Mouse (Mus musculus): ENCODE results near the gene Galk1.

Gene Galk1

DNA sequence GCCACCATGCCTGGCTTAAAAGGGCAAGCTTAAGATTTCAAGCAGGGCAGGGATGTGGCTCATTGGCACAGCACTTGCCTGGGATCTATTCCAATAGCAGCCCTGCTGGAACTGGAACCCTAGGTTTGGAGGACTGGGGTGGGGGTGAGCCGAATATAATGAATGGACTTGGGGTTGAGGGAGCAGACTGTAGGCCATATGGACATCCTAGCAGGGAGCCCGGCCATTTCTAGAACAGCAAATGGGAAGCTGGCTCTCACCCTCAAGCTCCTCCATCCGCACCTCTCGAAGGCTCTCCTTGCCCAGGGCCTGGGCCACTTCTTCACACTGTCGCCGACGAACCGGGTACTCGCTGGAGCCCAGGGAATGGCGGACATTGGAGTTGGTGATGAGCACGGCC, 2.9 kb downstream of the Galk1 start:
- DNase-seq: no peak

DNA sequence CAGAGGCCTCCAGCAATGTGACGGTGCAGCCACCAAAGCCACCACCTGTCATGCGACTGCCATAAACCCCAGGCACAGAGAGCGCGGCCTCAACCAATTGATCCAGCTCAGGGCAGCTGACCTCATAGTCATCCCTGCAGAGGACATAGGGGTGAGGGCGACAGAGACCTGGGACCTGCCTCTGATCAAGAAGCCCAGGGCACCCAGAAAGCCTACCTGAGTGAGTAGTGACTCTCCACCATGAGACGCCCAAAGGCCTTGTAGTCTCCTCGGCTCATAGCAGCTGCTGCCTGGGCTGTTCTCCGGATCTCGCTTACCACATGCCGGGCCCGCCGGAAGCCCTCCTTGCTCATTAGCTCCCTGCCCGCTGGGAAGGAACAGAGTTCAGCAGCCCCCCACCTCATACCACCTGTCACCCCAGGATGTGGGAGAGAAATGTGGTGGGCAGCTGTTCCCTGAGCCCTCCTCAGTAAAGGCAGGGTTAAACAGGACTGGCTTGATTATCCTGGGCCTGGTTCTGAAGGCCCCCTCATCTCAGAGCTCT, 3.6 kb downstream of the Galk1 start:
- no peak for DNase-seq

DNA sequence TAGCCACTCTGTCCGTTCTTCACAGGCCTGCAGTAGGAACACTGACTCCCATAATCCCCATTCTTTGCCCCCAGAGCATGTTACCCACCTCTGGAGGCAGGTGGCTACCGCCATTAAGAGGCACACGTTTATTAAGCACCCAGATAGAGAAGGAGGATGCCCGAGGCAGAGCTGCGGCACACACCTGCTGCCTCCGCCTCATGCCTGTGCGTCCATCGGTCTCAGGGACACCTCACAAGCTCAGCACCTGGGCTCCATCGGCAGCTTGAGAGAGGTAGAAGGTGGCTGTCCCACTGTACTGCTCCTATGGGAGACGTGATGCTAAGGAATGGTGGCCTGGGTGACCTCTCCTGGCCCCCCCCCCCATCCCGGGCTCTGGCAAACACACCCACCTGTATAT, 4.1 kb downstream of the Galk1 start:
- DNase-seq: no peak

DNA sequence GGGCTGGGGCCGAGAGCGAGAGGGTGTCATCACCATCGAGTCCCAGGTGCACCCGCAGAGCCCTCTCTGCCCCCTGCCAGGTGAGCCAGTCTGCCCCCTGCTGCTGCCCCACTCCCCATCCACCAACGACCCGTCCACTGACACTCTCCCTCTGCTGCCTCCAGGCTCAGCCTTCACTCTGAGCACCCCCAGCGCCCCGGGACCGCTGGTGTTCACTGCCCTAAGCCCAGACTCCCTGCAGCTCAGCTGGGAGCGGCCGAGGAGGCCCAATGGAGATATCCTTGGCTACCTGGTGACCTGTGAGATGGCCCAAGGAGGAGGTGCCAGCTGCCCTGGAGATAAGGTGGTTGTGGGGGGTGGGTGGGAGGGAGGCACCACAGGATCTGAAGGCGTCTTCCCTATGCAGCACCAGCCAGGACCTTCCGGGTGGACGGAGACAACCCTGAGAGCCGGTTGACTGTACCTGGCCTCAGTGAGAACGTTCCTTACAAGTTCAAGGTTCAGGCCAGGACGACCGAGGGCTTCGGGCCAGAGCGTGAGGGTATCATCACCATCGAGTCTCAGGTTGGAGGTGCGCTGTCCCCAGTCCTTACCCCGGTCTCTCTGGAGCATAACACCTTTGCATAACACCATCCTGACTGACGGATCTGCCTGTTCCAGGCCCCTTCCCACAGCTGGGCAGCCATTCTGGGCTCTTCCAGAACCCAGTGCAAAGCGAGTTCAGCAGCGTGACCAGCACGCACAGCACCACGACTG, 5.2 kb downstream of the Galk1 start:
- no peak for DNase-seq

DNA sequence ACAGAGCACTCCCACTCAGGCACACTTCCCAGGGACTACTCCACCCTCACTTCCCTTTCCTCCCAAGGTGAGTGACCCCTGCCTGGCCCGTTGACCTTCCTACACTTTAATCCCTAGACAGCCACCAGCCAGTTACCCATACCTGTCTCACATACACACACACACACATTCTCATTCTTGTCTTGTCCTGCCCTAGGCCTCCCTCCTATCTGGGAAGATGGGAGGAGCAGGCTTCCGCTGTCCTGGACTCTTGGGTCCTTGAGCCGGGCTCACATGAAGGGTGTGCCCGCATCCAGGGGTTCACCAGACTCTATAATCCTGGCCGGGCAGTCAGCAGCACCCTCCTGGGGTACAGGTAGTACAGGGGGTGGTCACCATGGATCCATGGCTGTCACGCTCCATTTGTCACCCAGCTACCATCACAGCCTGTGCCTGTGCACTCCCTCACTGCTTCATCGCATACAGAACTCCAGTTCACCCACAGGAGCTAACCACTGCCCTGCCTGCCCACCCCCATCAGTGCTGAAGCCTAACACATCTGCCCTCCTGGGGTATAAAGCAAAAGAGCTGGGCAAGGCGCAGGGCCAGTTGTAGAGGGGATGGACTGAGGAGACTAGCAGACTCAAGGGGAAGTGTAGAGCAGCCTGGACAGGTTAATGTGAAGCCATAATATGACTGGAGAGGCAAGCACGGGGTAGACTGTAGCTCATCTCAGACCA, 6.7 kb downstream of the Galk1 start:
- DNase-seq: no peak

DNA sequence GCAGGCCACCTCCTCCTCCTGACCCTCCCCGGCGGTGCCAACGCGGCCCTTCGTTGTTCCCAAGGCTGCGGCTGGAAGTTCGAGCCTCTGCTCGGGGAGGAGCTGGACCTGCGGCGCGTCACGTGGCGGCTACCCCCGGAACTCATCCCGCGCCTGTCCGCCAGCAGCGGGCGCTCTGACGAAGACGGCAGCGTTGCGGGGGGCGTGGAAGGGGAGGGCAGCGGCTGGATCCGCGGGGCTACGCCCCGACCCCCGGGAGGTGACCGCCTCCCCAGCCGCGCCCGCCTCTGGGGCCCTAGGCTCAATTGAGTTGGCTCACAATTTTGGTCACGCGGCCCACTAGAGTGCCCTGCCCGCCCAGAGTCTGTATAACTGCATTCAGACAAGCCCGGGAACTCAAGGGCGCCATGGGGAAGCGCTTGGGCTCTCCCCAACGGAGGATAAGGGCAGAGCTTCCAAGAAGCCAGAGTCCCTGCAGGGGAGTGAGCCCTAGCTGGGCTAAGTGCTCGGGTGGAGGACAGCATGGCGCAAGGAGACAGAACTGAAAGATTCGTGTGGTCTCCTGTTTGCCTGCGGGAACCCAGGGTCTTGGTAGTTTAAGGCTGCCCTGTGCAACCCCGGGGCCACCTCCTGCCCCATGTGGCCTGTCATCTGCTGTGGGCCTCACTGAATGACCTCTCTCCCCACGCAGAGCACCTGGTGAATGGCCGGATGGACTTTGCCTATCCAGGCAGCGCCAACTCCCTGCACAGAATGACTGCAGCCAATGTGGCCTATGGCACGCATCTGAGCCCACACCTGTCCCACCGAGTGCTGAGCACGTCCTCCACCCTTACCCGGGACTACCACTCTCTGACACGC, 7.4 kb downstream of the Galk1 start:
- peak; percentile 55 to 69 for DNase-seq

DNA sequence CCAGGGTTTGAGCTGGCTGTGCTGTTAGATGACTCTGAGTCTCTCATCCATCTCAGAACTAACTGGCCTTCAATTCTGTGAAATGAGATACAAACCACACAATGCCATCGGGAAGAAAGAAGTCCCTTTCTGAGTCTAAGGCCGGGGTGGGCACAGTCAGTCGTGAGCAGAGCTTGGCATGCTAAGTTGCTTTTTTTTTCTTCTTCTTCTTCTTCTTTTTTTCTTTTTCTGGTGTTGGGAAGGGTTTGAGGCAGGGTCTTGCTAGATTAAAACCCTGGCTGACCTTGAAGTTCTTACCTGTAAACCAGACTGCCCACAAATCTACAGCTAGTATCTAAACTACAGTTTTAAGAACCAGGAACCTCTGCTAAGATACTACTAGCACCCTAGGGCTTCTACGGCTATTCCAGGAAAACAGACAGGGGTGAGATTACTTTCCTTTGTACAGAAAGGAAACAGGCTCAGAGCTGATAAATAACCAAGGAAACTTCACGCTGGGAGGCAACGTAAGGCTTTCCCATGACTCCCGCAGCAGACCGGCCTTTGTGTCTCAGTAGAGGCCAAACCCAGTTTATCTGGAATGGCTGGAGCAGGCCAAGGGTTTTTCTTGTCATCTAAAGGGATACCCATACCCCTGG, 8.2 kb downstream of the Galk1 start:
- DNase-seq: no peak

DNA sequence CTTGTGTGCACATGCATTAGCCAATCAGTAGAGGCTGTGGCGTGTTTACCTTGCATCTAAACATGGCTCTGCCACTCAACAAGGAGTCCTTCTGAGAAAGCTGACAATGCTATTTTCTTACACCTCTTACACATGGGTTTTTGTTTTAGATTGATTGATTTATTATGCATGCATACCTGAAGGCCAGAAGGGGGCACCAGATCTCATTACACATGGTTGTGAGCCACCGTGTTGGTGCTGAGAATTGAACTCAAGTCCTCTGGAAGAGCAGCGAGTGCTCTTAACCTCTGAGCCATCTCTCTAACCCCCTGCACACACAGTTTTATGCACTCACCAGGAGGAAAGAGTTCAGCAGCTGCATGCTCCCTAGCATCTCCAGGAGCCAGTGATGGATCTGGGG, 9.6 kb downstream of the Galk1 start:
- DNase-seq: no peak

DNA sequence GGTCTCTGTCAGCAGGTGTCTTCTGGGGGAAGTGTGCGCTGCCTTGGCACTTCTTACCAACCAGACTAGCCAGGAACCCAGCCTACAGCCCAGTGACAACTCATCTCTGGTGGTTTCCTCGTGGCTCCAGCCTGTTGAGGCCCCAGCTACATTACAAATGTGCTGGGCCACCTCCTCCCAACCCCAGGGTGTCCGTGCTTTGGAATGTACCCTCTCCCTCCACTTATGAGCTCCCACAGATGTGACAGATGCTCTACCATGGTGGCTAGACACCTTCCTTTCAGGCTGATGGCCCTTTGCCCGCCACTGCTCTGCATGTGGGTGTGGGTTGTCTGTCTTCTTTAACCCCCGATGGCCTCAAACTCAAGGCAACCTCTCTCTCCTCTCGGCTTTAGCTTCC, 10.8 kb downstream of the Galk1 start:
- no peak for DNase-seq

DNA sequence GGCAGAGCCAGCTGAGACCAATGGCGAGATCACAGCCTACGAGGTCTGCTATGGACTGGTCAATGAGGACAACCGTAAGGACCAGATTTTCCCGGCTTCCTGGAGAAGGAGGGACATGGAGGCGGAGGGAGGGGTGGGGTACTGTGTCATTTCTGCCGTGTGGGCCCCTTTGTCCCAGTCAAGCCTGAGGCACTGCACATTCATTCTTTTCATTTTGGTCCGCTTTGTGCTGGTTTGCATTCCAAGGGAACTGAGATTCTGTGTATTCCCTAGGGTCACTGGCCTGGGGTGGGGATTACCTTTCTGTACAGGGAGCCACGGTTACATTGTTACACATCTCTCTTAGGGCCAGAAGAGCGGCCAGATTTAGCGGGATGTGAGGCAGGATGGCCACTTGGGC, 11.9 kb downstream of the Galk1 start:
- DNase-seq: no peak

DNA sequence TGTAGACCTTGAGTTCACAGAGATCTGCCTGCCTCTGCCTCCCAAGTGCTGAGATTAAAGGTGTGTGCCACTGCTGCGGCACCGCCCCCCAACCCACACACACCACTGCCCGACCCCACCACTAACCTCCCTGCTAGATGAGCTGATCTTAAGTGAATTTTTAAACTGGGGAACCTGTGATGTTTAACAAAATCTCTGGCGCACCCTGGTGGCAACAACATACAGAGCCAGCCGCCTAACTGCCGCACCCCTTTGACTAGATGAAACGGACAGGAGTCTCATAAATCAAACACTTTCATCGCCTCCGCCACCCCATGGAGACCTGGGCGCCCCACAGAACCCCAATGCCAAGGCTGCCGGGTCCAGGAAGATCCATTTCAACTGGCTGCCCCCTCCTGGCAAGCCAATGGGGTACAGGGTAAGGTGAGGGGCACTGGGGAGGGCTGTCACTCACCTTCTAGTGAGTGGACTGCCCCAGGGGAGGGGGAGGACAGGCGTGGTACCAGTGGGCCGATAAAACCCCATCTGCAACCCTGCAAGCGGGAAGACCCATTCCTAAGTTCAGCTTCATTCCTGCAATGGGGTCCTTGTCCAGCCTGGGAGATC, 12.9 kb downstream of the Galk1 start:
- DNase-seq: peak; percentile 57 to 89

DNA sequence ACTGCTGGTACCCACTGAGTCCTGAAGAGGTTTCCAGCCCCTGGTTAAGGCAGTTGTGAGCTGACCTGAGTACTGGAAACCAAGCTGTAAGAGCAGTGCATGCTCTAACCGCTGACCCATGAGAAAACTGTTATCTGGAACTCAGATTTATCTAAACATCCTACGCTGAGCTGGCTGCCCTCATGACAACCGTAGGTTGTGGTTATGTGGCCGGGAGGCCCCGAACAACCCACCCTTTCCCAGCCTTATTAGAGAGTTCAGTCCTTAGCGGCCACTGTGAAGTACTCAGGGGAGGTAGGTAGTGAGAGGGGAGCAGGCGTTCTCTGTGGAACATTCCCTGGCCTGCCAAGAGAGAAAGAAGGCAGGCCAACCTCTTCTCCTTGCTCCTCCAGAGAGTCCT, 13.5 kb downstream of the Galk1 start:
- DNase-seq: no peak

DNA sequence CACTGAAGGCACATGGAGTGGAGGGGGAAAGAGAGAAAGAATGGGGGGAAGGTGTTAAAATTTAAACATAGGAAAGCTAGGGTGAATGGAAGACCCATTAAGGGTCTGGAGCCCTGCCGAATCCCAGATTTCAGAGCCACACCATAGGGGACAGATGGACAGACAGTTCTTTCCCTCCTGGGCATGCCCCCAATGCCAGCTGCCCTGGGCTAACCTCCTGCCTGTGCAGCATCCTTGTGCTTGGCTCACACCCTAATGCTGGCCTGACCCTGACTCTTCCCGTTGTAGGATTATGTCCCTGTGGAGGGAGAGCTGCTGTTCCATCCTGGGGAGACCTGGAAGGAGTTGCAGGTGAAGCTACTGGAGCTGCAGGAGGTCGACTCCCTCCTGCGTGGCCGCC, 14.9 kb downstream of the Galk1 start:
- no peak for DNase-seq

DNA sequence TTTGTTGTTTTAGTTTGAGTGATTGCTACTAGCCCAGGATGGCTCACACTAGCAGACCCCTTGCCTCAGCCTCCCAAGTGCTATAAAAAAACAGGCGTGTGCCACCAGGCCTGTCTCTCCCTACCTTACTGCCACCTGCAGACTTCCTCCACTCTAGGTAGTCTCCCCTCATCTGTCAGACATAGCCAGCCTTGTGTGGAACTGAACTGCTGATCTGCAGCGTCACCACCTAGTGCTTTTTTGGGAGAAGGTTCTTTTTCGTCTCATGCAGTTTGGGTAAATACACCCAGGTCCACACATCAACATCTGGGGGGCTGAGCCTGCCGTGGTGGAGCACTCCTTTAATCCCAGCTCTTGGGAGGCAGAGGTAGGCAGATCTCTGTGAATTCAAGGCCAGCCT, 15.5 kb downstream of the Galk1 start:
- DNase-seq: no peak

DNA sequence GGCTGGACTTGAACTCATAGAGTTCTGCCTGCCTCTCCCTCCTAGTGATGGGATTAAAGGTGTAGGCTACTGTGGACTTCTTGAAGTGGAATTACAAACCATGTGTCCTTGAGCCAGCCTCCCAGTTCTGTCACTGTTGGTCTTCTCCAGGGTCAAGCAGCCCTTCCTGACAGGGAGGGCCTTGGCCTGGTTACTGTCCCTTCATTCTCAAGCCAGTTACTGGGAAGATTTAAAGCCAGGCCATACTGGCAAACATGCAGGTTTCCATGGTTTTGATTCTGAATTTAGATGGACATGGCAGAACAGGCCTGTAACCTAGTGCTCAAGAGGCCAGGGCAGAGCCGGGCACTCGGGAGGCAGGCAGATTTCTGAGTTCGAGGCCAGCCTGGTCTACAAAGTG, 17.3 kb downstream of the Galk1 start:
- DNase-seq: no peak

DNA sequence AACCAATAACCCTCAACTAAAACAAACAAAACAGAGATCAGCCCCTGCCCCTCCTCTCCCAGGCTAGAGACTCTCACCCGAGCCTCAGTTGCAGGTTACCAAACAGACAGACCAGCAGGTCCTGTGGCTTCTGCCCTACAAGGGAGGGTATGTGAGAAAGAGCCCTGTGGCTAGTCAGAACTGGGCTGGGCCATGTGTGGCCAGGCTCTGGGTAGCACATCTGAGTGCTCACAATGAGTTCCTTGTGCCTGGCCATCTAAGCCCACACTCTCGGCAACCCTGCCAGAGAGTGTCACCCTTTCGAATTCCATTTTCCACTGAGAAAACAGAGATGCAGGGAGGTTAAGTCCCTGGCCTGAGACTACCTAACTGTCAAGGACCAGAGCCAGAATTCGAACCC, 20.4 kb downstream of the Galk1 start:
- no peak for DNase-seq

DNA sequence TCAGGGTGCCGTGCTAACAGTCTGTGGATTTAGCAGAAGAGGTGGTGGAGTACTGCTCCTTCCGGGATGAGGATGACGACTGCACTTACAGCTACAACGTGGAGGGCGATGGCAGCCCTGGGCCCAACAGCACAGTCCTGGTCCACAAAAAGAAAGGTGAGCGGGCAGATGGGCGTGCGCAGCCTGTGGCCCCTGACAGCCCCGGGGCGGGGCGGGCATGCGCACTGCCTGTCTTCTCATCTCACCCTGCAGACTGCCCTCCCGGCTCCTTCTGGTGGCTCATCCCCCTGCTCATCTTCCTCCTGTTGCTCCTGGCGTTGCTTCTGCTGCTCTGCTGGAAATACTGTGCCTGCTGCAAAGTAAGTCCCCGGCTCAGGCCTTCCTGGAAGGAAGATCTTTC, 22.8 kb downstream of the Galk1 start:
- DNase-seq: no peak

DNA sequence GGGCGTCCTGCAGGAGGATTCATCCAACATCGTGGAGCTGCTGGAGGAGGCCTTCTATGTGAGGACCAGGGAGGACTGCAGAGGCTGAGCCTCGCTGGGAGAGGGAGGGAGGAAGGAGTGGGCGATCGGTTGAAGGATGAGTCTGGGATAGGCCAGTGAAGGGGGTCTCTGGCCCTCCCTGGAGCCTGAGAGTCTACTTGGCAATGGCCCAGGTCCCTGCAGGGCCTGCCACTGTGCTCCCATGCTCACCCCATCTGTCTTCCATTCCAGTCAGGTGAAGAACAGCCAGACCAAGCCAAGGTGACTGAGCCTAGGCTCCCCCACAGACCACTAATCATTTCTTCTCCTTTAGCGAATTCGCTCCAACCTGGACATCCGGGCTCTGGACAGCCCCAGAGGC, 29.2 kb downstream of the Galk1 start:
- DNase-seq: no peak

DNA sequence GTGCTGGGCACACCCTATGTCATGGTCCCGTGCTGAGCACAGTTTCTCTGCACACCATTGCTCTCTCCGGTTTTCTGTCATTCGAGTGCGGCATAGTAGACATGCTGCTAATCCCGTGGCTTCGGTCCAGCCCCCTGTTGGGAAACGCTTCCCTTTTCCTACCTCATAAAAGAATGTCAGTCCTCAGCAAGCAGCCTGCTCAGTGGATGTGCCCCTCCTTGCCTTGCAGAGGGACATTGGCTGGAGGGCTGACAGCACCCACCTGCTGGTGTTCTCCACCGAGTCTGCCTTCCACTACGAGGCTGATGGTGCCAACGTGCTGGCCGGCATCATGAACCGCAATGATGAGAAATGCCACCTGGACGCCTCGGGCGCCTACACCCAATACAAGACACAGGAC, 30.0 kb downstream of the Galk1 start:
- DNase-seq: no peak

DNA sequence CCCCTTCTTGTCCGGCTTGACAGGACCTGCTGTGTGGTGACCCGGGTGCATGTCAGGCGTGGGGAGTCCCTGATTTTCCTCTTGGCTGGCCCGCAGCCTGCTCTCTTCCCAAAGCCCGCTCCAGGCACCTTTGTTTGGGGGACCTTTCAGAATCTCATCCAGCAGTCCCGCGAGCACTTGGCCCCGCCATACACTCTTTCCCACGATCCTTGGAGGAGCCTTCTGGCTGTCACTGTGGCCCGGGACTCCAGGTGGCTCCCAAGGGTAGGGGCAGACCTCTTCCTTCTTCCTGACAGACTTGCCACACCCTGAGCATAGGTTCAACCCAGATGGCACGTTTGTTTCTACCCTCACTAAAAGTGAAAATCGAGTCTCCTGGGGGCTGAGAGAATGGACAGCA, 37.0 kb downstream of the Galk1 start:
- DNase-seq: no peak

DNA sequence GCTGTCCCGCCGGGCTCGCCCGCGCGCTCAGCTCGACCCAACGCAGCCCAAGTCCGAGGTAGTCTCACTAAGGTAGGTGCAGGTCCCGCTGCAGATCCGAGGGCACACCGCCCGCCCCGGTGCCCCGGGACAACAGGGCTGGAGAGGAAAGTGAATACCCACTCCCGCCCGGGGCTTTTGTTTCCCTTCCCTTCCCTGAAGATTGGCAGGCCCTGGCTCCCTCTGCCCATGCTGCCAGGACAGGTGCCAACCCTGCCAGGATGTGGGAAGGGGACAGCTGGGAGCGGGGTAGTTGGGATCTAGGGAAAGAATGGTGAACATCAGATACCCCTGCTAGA, 37.5 kb downstream of the Galk1 start:
- no peak for DNase-seq

DNA sequence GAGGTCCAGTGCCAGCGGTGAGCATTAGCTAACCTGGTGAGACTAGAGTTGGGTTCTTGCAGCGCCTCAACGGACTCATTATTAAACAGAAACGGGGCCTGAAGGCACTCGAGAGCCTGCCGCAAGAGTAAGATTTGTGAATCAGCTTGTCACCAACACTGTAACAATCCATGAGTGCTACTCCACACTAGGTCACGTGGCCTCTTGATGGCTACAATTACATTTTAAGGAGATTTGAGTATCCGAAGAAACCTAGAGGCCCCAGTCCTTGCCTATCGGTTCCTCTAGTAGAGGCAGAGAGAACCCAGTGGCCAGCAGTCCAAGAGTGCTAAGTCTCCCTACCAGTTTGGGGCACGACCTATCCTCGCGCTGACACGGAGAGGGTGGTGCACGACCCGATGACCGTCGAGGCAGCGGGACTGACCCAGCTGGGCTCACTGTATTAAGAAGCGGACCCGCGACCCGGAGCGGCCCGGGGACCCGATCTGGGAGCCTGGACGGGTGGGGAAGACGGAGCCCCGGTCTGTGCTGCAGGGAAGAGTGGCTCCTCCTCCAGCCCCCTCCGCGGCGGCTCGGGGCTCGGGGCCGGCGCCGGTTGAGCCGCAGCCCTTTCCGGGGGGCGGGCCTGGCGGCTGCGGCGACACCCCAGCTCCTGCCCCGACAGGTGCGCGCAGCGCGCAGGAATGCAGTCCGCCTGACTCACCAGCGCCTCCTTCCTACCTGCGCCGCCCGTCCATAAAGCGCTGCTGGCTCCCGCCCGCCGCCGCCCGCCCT, 38.0 kb downstream of the Galk1 start, which contains the start of gene Itgb4:
Gene Itgb4 (plus strand): TSS at position 401 of the 774 bp plus-strand sequence.
- DNase-seq: peak; percentile 58 to 65
